Mouse (Mus musculus) heart, embryonic 11.5 days (tissue): ENCODE data around the gene Lrmda. TPM values are rescaled to one million over a fixed set of nuclear protein-coding genes. Genes with fewer than 3 reads are reported as not detected.

Experiments used
- ATAC-seq: fragments of 200-750 bp; cut with Nextera tagmentation; replicated peaks from 2 replicates; pipeline ENCODE4 v1.8.0; 2017; ENCODE audit warnings: moderate library complexity; ENCODE audit not compliant: insufficient number of reproducible peaks, low FRiP score, low TSS enrichment
- H3K27ac ChIP-seq: fragments of 300-500 bp; sonication (generic); 2 replicates; pipeline ENCODE4 v1.5.1; 2014; ENCODE audit warnings: mild to moderate bottlenecking, low read depth, low read length
- H3K27me3 ChIP-seq: fragments of 300-500 bp; sonication (generic); 2 replicates; pipeline ENCODE4 v1.6.1; 2014; ENCODE audit warnings: mild to moderate bottlenecking, low read length, mixed read lengths; ENCODE audit not compliant: control insufficient read depth, insufficient read depth
- H3K36me3 ChIP-seq: fragments of 300-500 bp; sonication (generic); 2 replicates; pipeline ENCODE4 v1.6.1; 2014; ENCODE audit warnings: mild to moderate bottlenecking, low read length, moderate library complexity, mixed read lengths; ENCODE audit not compliant: control insufficient read depth, insufficient read depth
- H3K4me1 ChIP-seq: fragments of 300-500 bp; sonication (generic); 2 replicates; pipeline ENCODE4 v1.6.1; 2014; ENCODE audit warnings: low read length; ENCODE audit not compliant: control insufficient read depth, insufficient read depth
- H3K4me2 ChIP-seq: fragments of 300-500 bp; sonication (generic); 2 replicates; pipeline ENCODE4 v1.6.1; 2014; ENCODE audit warnings: mild to moderate bottlenecking, moderate library complexity
- H3K4me3 ChIP-seq: fragments of 300-500 bp; sonication (generic); 2 replicates; pipeline ENCODE4 v1.5.1; 2014; ENCODE audit warnings: low read depth, low read length
- H3K9ac ChIP-seq: fragments of 300-500 bp; sonication (generic); 2 replicates; pipeline ENCODE4 v1.6.1; 2014; ENCODE audit warnings: mild to moderate bottlenecking, low read depth, low read length, moderate library complexity
- H3K9me3 ChIP-seq: fragments of 300-500 bp; sonication (generic); replicated peaks from 2 replicates; pipeline ENCODE4 v1.6.1; 2016; ENCODE audit warnings: low read length; ENCODE audit not compliant: control insufficient read depth
- WGBS: fragments of 180-500 bp; shearing (Covaris S2); extraction: QIAGEN DNeasy Blood & Tissue Kit; methylation state at CpG from one replicate; pipeline ENCODE4 v1.1.7; 2014; ENCODE audit not compliant: insufficient replicate concordance; 5-methylcytosine and 5-hydroxymethylcytosine counted together
- polyA plus RNA-seq: library from polyadenylated mRNA; unstranded; fragments of >200 nt; fragmentation: Nextera tagmentation; extraction: Ambion mirVana; gene quantifications from 2 replicates; pipeline ENCODE4 v1.2.1, GENCODE M21; 2014

Gene Lrmda
- polyA plus RNA-seq, 1 experiment from 2014 or later, result 0.70 TPM

- H3K36me3 ChIP-seq, result no peaks in the 10 kb centered on the region
Measured at GRCm38 (mm10) chr14:23057987-23058386, 1038.5 kb downstream of the Lrmda start.

GRCm38 (mm10) chr14:23078719-23079118 is 1059.2 kb downstream of the Lrmda start:
- Histone ChIP-seq H3K27me3 (no peaks in the 10 kb centered on the region), H3K9me3 (no peaks in the 10 kb centered on the region), H3K9ac (no peak overlapping the region), H3K27ac (no peak overlapping the region), H3K4me2 (no peak overlapping the region), H3K4me3 (no peak overlapping the region), H3K4me1 (no peaks in the 10 kb centered on the region), H3K36me3 (no peaks in the 10 kb centered on the region)
- WGBS, result 58% methylated on average over 1 of the region's 1 CpGs
- ATAC-seq, result no peak

More at GRCm38 (mm10) chr14:23057987-23058386, 1038.5 kb downstream of the Lrmda start:
- Histone ChIP-seq H3K4me3 (no peak overlapping the region), H3K9me3 (no peaks in the 10 kb centered on the region), H3K4me2 (no peak overlapping the region), H3K9ac (no peak overlapping the region), H3K27ac (no peak overlapping the region), H3K27me3 (no peaks in the 10 kb centered on the region), H3K4me1 (no peaks in the 10 kb centered on the region)
- WGBS, result 86% methylated on average over 2 of the region's 2 CpGs
- no peak for ATAC-seq

- ATAC-seq, result no peak
- Histone ChIP-seq H3K9me3 (no peaks in the 10 kb centered on the region), H3K27me3 (no peaks in the 10 kb centered on the region), H3K27ac (no peak overlapping the region), H3K36me3 (no peaks in the 10 kb centered on the region), H3K4me1 (no peaks in the 10 kb centered on the region), H3K4me2 (no peak overlapping the region), H3K9ac (no peak overlapping the region), H3K4me3 (no peak overlapping the region)
- 73% methylated on average over 1 of the region's 1 CpGs for WGBS
Measured at GRCm38 (mm10) chr14:23084241-23084773, 1064.8 kb downstream of the Lrmda start.

- H3K9me3 ChIP-seq, result no peaks in the 10 kb centered on the region
- no peak overlapping the region for H3K9ac ChIP-seq
- no peak for ATAC-seq
- no peaks in the 10 kb centered on the region for H3K4me1 ChIP-seq
- H3K27me3 ChIP-seq, result no peaks in the 10 kb centered on the region
- 54% methylated on average over 1 of the region's 1 CpGs for WGBS
- no peak overlapping the region for H3K4me3 ChIP-seq
- H3K27ac ChIP-seq, result no peak overlapping the region
- no peaks in the 10 kb centered on the region for H3K36me3 ChIP-seq
- no peak overlapping the region for H3K4me2 ChIP-seq
Measured at GRCm38 (mm10) chr14:23084797-23085196, 1065.3 kb downstream of the Lrmda start.

GRCm38 (mm10) chr14:23093306-23093705 is 1073.8 kb downstream of the Lrmda start:
- H3K9ac ChIP-seq, result no peak overlapping the region
- WGBS, result 78% methylated on average over 4 of the region's 4 CpGs
- no peak overlapping the region for H3K4me3 ChIP-seq
- no peaks in the 10 kb centered on the region for H3K27me3 ChIP-seq
- H3K27ac ChIP-seq, result no peak overlapping the region
- no peaks in the 10 kb centered on the region; the same call in 1 of the 2 replicates for H3K4me1 ChIP-seq
- ATAC-seq, result no peak
- no peak overlapping the region for H3K4me2 ChIP-seq
- no peaks in the 10 kb centered on the region for H3K9me3 ChIP-seq
- no peaks in the 10 kb centered on the region for H3K36me3 ChIP-seq

GRCm38 (mm10) chr14:23094546-23095157 is 1075.1 kb downstream of the Lrmda start:
- Histone ChIP-seq H3K9ac (no peak overlapping the region), H3K9me3 (no peaks in the 10 kb centered on the region), H3K36me3 (no peaks in the 10 kb centered on the region), H3K4me1 (no peaks in the 10 kb centered on the region; the same call in 1 of the 2 replicates), H3K27ac (no peak overlapping the region), H3K27me3 (no peaks in the 10 kb centered on the region), H3K4me2 (no peak overlapping the region), H3K4me3 (no peak overlapping the region)
- whole genome bisulfite sequencing, result 54% methylated on average over 5 of the region's 5 CpGs
- ATAC-seq, result no peak

- Histone ChIP-seq H3K4me2 (no peak overlapping the region), H3K27ac (no peak overlapping the region), H3K4me3 (no peak overlapping the region), H3K9ac (no peak overlapping the region), H3K36me3 (no peaks in the 10 kb centered on the region), H3K4me1 (no peaks in the 10 kb centered on the region; the same call in 1 of the 2 replicates), H3K9me3 (no peaks in the 10 kb centered on the region), H3K27me3 (no peaks in the 10 kb centered on the region)
- no peak for ATAC-seq
- WGBS, result 64% methylated on average over 10 of the region's 10 CpGs
Measured at GRCm38 (mm10) chr14:23095158-23096016, 1075.9 kb downstream of the Lrmda start.

GRCm38 (mm10) chr14:23096017-23096336 is 1076.5 kb downstream of the Lrmda start:
- H3K4me2 ChIP-seq, result no peak overlapping the region
- WGBS, result 68% methylated on average over 3 of the region's 3 CpGs
- no peak overlapping the region for H3K4me3 ChIP-seq
- no peaks in the 10 kb centered on the region for H3K27me3 ChIP-seq
- no peak overlapping the region for H3K9ac ChIP-seq
- ATAC-seq, result no peak
- H3K36me3 ChIP-seq, result no peaks in the 10 kb centered on the region
- no peaks in the 10 kb centered on the region; the same call in 1 of the 2 replicates for H3K4me1 ChIP-seq
- no peak overlapping the region for H3K27ac ChIP-seq
- H3K9me3 ChIP-seq, result no peaks in the 10 kb centered on the region
